Mouse (Mus musculus): ENCODE measurements around the gene Olfr68. TPM values are rescaled to one million over a fixed set of nuclear protein-coding genes. Genes with fewer than 3 reads are reported as not detected.
"Not testable (repeated sequence)": the region's sequence is repeated elsewhere in the genome, so short reads cannot be mapped to it uniquely, and the experiment has no call there.

The Olfr68 gene
- not detected for total RNA-seq (2021)

DNA sequence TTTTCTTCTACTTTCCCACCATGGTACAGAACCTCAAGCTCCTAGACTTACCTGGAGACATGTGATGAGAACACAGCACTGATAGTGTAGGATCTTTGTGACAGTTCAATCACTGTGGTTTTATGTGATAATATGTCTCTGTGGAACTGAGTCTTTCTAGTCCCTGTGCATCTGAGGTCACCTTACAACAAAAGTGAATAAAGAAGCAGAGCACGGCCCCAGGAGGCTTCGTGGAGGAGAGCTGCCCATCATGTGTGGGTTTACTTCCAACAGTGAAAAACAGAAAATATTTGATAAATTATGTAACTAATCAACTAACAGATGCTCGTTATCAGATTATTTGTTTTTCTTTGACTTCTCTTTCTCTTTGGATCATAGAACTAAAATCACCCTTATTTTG lies at the start of gene Olfr68:
Gene Olfr68, minus strand, starts transcription at position 101 of the 400 bp plus-strand sequence.
- DNase-seq (ENCODE audit: extremely low spot score in 1 of 2, low spot score in 1 of 2), result no peak

DNA sequence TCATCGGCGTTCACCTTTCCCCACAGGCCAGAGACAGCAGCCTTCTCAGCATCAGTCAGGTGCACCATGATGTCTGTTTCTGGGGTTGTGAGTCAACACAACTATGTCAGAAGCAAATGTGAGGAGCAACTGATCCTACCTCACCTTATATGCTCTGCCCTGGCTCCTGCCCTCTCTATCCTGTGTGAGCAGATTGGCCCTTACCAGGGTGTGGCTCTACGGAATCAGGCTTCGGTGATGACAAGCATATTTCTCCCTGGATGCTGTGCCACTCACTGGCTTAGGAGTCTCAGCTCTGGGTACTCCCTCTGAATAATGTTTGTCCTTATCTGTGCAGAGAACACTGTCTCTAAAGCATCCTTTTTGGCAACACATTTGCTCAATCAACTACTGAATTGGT lies 48.3 kb upstream of the Olfr68 start, which contains the start of gene Hbb-bs:
Gene Hbb-bs, minus strand, starts transcription at position 289 of the 400 bp plus-strand sequence.
- DNase-seq (ENCODE audit: extremely low spot score in 1 of 2, low spot score in 1 of 2), result no peak

DNA sequence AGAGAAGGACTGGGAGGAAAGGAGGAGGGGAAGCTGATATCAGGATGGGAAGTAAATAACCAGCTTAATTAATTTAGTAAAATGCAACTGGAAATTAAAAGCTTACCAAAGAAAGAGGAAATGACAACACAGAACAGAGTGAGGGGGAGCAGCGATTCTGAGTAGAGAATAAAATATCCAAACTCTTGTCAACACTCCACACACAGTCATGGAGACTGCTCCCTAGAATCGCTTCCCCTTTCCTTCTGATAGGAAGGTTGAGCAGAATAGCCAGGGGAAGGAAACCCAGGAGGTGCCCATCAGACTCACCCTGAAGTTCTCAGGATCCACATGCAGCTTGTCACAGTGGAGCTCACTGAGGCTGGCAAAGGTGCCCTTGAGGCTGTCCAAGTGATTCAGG lies 47.6 kb upstream of the Olfr68 start:
- DNase-seq (ENCODE audit: extremely low spot score in 1 of 2, low spot score in 1 of 2), result not testable (repeated sequence)

DNA sequence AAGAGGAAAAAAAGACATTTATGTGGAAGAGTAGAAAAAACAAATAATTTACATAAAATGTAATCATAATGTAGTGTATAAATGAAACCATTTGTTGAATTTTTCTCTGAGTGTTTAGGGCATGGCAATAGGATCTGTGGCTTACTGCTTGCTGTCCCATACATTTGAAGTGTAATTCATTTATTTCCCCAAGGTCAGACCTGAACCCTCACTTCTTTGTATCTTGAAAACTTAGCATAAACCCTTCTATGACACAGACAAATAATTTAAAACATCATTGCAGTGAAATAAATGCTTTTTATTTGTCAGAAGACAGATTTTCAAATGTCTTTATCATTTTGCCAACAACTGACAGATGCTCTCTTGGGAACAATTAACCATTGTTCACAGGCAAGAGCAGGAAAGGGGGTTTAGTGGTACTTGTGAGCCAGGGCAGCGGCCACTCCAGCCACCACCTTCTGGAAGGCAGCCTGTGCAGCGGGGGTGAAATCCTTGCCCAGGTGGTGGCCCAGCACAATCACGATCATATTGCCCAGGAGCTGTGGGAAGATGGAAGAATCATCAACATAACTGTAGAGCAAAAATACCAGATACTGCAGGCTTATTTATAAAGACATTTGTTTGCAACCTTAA lies 46.9 kb upstream of the Olfr68 start:
- DNase-seq (ENCODE audit: extremely low spot score in 1 of 2, low spot score in 1 of 2), result no peak

DNA sequence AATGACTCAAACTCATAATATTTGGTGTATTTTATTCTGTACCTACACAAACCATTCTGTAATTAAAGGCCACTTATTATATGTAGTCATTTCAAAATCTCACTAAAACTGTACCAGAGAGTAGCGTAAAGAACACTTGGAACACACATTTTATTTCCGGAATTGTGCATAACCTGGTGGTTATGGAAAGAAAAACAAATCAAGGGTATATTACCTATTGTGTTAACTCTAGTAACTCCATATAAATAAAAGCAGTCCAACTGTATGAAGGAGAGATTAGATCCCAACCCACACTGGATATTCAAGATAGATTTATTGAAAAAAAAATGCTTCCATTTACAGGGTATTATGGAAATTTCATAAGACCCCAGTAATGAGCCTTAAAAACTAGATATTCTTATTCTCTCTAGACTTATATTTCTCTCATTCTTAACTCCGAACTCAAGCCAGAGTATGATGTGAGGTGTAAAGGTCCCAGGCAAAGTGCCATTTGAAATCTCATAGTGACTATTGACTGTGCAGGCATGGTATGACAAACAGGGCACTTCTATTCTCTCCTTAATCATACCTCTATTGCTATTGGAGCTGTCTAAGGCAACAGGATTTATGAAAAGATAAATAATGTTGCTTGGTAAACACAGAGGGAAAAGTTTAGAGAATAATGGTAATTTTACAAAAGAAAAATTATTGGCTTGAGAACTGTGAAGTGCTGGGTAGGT lies 46.2 kb upstream of the Olfr68 start:
- DNase-seq (ENCODE audit: extremely low spot score in 1 of 2, low spot score in 1 of 2), result no peak

DNA sequence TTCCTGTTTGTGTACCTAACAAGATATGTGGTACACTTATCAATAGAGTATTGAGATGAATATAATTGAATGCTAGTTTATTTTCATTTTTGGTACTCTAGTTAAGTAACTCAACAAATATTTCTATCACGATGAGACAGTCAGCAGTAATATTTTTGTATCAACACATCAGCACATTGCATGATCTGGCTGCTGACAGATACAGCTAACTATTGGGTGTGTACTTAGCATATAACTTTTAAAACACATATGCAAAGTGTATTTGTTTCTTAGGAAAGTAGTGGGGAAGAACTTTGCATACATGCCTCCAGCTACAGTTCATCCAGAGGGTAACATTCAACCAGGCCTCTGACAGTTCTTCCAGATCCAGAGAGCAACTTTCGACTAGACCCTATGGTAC lies 45.1 kb upstream of the Olfr68 start:
- no peak for DNase-seq (ENCODE audit: extremely low spot score in 1 of 2, low spot score in 1 of 2)

DNA sequence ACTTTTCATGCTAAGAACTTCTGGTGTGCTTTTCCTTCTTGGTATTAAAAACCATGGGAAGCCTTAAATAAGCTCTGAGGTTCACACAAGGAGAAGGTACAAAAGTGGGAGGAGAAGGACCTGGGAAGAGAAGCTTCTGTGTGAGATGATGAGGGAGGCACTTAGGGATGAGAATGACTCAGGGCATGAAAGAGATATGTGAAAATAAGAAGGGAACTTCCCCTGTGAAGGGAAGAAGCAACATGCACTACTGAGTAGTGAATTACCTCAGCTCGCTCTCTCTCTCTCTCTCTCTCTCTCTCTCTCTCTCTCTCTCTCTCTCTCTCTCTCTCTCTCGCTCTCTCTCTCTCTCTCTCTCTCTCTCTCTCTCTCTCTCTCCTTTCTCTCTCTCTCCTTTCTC lies 35.6 kb upstream of the Olfr68 start:
- DNase-seq (ENCODE audit: extremely low spot score in 1 of 2, low spot score in 1 of 2), result not testable (repeated sequence)

DNA sequence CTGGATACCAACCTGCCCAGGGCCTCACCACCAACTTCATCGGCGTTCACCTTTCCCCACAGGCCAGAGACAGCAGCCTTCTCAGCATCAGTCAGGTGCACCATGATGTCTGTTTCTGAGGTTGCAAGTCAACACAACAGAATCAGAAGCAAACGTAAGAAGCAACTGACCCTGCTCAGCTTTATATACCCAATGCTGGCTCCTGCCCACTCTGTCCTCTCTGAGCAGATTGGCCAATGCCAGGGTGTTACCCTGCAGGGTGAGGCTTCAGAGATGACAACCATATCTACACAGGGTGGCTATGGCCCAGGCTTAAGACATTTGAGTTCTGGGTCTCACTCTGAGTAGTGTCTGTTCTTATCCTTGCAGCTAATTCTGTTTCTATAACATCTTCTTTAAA lies 34.3 kb upstream of the Olfr68 start, which contains the start of gene Hbb-bt:
Gene Hbb-bt, minus strand, starts transcription at position 231 of the 400 bp plus-strand sequence.
- DNase-seq (ENCODE audit: extremely low spot score in 1 of 2, low spot score in 1 of 2), result no peak

DNA sequence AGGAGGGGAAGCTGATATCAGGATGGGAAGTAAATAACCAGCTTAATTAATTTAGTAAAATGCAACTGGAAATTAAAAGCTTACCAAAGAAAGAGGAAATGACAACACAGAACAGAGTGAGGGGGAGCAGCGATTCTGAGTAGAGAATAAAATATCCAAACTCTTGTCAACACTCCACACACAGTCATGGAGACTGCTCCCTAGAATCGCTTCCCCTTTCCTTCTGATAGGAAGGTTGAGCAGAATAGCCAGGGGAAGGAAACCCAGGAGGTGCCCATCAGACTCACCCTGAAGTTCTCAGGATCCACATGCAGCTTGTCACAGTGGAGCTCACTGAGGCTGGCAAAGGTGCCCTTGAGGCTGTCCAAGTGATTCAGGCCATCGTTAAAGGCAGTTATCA lies 33.7 kb upstream of the Olfr68 start:
- DNase-seq (ENCODE audit: extremely low spot score in 1 of 2, low spot score in 1 of 2), result not testable (repeated sequence)

DNA sequence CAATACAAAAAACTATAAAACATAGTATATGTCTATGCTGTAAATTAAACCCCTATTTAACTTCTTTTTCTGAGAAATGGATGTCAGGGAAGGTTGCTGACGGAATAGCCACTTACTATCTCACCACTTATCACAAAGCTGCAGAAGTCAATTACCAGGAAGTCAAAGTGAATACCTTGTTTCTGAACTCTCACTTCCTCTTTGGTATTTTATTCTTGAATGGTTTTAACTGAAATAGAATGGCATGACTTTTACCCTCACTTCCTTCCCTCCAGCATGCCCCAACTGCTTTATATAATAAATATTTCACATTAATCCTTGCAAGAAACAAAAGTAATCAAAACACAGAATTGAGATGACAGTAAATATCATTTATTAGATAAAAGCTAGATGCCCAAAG lies 32.7 kb upstream of the Olfr68 start:
- DNase-seq (ENCODE audit: extremely low spot score in 1 of 2, low spot score in 1 of 2), result no peak

DNA sequence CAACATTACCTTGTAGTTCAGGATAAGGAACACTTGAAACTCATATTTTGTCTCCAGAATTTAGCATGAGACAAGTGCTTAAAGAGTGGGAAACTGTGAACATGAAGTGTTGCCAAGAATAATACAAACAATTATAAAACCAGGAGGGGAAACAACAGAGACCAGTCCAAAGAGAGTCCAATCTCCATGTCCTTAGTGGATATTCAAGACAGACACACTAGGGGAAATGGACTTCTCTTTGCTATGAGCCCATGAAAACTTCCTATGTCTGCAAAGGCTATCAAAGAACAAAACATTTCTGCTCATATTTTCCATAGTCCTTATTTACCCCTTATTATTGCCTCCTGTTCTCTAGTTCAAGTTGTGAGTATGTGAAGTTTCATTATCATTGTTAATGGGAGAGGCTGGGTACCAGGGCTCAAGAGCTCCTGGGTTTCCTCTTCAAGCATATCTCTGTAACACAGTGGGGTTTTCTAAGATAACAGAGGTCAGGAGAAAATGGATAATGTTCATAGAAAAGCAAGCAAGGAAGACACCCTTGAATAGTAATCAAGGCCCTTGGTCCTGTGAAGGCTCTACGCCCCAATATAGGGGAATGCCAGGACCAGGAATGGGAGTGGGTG lies 31.8 kb upstream of the Olfr68 start:
- DNase-seq (ENCODE audit: extremely low spot score in 1 of 2, low spot score in 1 of 2), result no peak

DNA sequence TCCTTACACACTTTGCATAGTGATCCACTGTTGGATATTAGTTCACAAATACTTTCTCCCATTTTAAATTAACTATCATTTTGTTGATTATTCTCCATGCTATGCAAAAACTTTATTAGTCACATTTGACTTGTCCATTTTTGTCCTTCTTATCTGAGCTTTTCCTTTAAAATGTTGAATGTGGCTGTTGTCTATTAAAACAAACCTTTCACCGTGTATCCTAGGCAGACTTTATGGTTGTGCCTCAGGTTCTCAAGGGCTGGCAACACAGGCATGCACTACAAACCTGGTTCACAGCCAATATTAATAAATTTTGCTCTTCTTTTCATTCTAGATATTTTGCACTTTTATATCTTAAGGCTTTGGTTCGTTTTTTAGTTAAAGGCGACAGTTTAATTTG lies 31.2 kb upstream of the Olfr68 start:
- DNase-seq (ENCODE audit: extremely low spot score in 1 of 2, low spot score in 1 of 2), result no peak

DNA sequence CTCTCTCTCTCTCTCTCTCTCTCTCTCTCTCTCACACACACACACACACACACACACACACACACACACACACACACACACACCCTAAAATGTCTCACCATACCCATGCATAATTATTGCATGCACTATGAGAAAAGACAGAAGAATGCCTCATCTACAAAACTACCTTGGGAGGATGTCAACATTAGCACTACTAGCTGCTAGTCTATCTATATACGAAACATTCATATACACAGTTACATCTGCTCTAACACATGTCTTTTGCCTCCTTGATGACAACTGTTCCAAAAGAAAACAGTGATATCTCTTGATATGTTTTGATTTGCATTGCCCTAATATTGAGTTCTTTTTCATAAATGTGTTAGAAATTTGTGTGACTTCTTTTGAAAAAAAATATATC lies 30.8 kb upstream of the Olfr68 start:
- no peak for DNase-seq (ENCODE audit: extremely low spot score in 1 of 2, low spot score in 1 of 2)

DNA sequence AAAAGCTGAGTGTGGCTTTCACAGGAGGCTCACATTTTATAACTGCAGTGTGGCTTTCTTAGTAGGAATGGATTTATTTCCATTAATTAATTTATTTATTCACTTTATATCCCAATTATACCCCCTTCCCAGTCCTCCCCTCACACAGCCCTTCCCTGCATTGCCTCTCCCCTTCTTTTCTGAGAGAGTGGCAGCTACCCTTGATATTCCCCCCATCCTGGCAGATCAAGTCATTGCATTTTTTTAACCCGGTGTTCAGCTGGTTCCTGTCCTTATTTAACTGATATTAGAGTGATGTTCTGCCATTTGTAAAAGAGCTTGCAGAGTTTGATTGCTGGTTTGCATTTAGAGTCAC lies 30.3 kb upstream of the Olfr68 start:
- no peak for DNase-seq (ENCODE audit: extremely low spot score in 1 of 2, low spot score in 1 of 2)

DNA sequence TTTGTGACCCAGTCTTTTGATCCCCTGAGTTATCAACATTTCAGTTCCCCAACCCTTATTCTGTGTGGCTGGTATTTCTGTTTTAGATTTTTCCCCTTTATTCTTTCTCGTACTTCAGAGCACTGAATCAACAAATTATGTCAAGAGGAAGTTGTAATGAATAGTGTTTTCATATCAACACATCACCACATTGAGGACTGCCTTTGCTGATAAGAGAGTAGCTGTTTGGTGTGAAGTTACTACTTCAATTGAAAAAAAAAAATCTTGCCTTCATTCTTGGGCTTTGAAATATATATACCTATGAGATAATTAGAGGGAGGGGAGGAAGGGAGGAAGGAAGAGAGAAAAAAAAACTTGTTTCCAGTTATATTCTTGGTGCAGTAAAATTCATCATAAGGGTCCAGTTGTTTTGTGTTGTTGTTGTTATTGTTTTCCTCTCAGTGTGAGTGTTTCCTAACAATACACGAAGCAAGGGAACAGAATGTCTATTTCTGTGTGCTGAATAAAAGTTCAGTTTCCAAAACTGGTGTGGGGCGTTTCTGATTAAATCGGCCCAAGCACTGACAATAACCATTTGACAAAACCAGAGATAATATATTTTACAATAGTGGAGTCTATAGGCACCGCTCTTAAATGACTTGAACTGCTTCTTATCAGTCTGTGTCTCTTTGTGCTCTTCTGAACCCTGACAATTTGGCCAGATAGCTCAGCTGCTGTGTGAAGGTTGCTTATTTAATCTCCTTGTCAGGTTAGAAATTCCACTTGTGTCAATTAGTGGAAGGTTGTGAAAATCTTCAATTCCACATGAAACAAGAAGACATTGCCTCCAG lies 29.7 kb upstream of the Olfr68 start:
- no peak for DNase-seq (ENCODE audit: extremely low spot score in 1 of 2, low spot score in 1 of 2)

DNA sequence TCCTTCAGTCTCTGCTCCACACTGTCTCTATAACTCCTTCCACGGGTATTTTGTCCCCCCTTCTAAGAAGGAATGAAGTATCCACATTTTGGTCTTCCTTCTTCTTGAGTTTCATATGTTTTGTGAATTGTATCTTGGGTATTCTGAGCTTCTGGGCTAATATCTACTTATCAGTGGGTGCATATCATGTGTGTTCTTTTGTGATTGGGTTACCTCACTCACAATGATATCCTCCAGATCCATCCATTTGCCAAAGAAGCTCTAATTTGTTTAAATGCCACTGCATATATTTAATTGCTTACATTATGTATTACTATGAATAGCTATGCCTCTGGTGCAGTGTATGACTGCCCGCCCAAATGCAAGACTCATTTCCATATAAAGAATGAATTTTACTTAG lies 28.6 kb upstream of the Olfr68 start:
- not testable (repeated sequence) for DNase-seq (ENCODE audit: extremely low spot score in 1 of 2, low spot score in 1 of 2)

DNA sequence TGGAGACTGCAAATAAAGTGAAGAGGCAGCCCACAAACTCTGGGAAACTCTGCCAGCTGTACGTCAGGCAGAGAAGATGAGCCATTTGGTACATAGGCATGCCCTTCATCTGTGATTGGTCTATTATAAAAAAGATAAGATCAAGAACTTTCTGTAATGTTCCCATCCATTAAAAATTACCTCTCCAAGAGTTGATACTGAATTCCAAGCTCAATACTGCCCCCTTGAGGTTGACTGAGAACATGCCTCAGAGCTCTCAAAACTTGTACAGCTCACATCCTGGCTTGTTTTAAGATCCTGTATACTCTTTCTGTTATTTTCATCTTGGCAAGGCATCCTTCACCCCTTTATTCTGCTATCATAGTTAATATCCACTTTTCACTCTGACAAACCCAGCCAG lies 27.4 kb upstream of the Olfr68 start:
- DNase-seq (ENCODE audit: extremely low spot score in 1 of 2, low spot score in 1 of 2), result peak in 1 of 2 experiments; percentile 3

DNA sequence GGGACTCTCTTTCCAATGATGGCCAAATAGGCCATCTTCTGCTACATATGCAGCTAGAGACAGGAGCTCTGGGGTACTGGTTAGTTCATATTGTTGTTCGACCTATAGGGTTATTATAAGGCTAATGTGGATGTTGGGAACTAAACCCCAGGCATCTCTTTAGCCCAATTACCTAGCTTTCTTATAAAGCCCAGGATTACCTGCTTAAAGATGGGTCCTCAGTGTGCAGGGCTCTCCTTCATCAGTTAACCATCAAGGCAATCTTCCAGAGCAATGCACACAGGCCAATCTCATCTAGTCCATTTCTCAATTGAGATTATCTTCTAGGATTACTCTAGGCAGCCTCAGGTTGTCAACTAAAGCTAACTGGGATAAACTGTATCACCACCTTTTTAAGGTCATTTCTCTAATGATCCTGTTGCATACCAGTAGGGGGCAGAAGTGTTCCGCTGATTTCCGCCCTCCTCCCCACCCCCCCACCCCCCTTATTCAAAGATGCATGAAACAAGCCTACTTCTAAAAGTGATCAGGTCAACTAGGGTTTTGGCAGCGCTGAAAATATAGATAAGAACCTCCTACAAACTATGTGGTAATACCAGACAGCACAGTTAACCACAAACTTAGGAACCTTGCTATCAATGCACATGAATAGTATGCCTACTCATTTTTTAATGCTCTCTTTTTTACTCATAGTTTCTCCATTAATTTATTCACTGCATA lies 13.3 kb upstream of the Olfr68 start:
- no peak for DNase-seq (ENCODE audit: extremely low spot score in 1 of 2, low spot score in 1 of 2)

DNA sequence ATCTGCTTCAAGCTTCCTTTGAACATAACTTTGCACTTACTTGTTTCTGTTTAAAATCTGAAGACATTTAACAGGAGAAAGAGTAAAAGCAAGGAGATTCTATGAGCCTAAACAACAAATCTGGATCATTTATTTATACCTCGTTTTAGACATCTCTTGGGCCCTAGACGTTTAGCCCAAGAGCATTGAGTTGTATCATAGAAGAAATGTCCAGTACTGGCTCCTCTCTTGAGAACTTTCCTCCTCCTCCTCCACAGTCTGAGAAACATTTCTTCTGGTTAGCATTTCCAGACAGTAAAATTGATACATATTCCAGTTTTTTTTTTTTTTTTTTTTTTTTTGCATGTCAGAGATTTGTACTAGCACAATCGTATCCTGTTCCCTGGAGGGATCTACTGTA lies 12.2 kb upstream of the Olfr68 start, which contains the start of gene Olfr67:
Gene Olfr67, minus strand, starts transcription at position 101 of the 400 bp plus-strand sequence.
- DNase-seq (ENCODE audit: extremely low spot score in 1 of 2, low spot score in 1 of 2), result no peak

DNA sequence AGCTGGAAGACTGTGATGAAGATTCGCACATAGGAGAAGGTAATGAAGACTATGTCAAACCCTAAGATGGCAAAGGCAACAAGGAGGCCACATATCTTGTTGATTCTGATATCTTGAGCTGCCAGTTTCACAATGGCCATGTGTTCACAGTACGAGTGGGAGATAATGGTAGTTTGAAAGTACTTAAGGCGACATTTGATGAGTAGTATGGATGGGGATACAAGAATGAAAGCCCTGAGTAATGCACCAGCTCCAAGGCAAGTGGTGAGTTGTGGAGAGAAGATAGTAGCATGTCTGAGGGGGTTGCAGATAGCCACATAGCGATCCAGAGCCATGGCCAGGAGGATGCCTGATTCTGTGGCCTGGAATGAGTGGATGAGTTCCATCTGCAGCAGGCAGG lies 1.8 kb downstream of the Olfr68 start:
- DNase-seq (ENCODE audit: extremely low spot score in 1 of 2, low spot score in 1 of 2), result not testable (repeated sequence)
